Mouse (Mus musculus): ENCODE data around the gene Rin3.

Gene Rin3

DNA sequence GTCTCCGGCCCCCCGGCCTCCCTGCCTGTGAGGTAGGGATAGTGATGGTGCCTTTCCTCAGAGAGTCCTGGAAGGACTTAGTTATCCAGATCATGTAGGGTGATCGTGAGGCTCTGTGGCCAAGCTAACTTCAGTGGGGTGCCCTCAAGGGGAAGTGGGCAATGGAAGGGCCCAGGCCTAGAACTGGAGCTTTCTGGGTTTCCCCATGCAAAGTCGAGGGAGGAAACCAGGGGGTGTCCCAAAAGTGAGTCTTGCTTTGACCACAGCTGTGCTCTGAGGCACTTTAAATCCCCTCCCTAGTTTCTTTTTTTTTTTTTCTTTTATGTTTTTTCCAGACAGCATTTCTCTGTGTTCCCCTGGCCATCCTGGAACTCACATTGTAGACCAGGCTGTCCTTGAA is 47.3 kb downstream of the Rin3 start:
- no peak for DNase-seq (ENCODE audit: low read depth, low spot score)

- DNase-seq (ENCODE audit: low read depth, low spot score): no peak
These were observed 47.9 kb downstream of the Rin3 start for GRCm38 (mm10) chr12:102330731-102331130.

- DNase-seq (ENCODE audit: low read depth, low spot score): no peak
These were observed 50.3 kb downstream of the Rin3 start for GRCm38 (mm10) chr12:102333101-102333500.

GRCm38 (mm10) chr12:102339085-102339484 is 56.2 kb downstream of the Rin3 start:
- DNase-seq (ENCODE audit: low read depth, low spot score): no peak

DNA sequence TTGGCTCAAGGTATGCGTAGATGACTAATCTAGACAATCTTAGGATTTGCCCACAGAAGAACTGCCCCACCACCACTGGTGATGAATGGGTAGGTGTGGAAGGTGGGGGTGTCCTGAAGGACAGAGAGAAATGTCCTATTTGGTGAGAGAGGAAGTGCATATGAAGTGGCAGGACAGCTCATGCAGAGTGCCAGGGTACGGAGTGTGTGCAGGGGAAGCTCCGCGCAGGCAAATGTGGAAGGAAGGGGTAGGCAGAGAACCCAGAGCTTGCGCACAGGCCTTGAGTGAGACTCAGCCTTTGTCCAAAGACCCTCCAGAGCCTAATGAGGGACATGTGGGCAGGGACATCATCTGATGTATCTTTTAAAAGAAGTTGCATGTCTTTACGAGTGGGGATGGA is 57.6 kb downstream of the Rin3 start:
- DNase-seq (ENCODE audit: low read depth, low spot score): no peak

DNA sequence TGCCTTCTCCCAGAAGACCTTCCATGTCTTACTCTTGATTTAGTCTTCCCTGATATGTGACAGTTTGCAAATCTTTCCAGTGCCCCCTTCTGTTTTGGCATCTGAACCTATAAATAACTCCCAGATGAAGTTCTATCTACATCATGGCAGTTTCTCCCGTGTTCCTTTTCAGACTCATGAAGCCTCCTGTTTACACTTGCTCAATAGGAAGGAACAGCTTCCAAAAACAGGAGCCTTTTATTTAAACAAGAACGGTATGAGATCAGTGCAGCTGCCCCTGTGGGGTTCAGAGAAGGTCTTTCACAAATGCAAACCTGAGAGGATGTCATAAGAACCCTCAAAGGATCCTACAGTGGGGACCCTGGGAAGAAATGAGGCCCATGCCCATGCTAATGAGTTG is 59.3 kb downstream of the Rin3 start:
- no peak for DNase-seq (ENCODE audit: low read depth, low spot score)

GRCm38 (mm10) chr12:102342602-102343001 is 59.8 kb downstream of the Rin3 start:
- DNase-seq (ENCODE audit: low read depth, low spot score): no peak

- no peak for DNase-seq (ENCODE audit: low read depth, low spot score)
These were observed 62.4 kb downstream of the Rin3 start for GRCm38 (mm10) chr12:102345031-102345815.

DNA sequence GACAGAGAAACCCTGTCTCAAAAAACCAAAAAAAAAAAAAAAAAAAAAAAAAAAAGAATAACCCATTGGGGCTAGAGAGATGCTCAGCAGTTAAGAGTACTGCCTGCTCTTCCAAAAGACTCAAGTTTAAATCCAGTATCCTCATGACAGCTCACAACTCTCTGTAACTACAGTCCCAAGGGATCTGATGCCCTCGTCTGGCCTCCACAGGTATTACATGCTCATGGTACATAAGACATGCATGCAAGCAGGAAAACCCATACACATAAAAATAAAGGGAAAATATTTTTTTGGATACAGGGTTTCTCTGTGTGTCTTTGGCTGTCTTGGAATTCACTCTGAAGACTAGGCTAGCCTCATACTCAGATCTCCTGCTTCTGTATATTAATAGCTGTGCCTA is 63.7 kb downstream of the Rin3 start:
- no peak for DNase-seq (ENCODE audit: low read depth, low spot score)

DNA sequence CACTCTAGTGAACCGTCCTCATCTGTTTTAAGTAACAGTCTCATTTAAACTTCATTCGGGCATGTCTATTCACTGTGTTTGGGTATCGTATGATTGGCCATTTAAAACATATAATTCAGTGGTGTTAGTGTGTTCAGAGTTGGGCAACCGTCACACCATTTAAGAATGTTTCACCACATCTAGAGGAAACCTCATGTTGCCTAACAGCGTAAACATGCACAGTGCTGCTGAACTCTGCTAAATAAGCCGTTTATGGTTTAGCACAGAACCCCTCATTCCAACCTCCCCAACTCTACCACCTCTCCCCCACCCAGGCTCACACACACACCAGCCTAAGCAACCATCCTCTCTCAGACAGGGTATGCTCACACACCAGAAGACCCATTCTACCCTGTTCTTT is 65.6 kb downstream of the Rin3 start:
- no peak for DNase-seq (ENCODE audit: low read depth, low spot score)

DNA sequence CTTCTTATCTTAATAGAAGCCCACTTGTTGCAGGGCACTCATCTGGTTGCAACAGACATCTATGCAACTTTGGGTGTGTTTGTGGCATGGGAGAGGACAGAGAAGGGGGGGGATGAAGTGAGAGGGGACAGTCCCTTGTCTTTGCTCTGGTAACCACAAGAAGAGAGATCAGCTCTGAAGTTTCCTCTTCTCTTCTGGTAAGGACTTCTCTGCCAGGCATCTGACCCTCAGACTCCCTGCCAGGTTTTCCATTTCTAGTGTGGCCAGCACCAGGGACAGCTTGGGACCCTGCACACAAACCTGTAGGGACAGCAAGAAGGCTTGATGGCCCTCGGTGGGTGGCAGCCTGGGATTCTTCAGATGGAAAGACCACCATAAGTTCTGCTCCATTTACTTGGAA is 68.1 kb downstream of the Rin3 start:
- DNase-seq (ENCODE audit: low read depth, low spot score): no peak

GRCm38 (mm10) chr12:102354126-102354984 is 71.5 kb downstream of the Rin3 start:
- DNase-seq (ENCODE audit: low read depth, low spot score): no peak

- no peak for DNase-seq (ENCODE audit: low read depth, low spot score)
These were observed 72.9 kb downstream of the Rin3 start for GRCm38 (mm10) chr12:102355784-102356183.

DNA sequence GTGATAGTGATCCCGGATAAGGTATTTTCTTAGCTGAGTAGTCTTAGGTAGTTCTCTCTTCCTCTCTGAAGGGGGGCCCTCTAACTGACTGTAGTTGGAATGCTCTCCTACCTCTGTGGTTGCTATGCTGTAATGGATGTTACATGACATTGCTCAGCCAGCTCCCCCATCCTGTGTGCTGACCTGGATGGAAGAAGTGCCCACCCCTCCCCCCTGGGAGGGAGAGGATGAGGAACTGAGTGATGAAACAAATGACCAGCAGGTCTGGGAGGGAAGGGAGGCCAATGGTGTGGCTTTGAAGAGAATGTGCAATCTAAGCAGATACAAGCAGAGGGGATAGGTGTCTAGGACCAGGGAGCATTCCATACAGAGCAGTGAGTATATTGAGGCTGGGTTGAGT is 73.9 kb downstream of the Rin3 start:
- no peak for DNase-seq (ENCODE audit: low read depth, low spot score)

GRCm38 (mm10) chr12:102359390-102359789 is 76.5 kb downstream of the Rin3 start:
- no peak for DNase-seq (ENCODE audit: low read depth, low spot score)

DNA sequence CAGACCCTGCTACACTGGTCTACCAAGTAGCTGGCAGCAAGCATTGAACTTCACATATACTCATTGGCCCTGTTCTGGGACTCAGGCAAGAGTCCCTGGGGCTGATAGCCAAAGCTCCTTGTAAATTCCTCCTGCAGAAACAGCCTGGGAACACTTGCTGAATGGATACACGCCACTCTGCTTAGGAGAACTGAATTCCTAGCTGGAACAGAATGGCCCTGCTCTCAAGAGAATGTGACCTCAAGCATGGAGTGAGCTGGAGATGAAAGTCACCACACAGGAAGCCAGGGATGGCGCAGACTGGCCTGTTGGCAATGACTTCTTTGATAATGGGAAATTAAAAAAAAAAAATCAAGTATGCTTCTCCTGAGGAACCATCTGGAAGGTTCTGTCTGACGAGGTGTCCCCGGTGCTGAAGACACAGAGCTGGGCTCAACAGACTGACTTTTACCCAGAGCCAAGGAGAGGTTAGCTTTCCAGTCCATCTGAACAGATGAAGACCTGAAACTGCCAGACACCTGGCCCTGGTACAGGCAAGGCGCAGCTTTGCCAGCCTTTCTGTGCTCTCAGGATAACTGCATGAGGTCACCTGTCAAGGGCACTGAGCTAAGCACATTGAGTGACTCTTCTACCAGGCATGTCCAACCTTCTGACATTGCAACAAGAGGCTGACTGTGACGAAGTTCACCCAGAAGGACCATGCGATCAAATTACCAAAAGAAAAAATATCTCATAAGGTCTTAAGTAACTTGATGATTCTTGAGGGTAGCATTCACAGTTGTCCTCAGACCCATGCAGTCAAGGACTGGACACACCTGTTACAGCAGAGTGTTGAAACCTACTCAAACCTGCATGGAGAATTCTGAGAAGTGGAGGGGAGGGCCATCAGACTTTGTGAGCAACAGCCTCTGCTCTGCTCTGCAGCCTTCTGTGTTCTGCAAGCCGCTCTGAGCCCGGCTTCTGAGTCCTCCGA is 78.6 kb downstream of the Rin3 start:
- DNase-seq (ENCODE audit: low read depth, low spot score): no peak

DNA sequence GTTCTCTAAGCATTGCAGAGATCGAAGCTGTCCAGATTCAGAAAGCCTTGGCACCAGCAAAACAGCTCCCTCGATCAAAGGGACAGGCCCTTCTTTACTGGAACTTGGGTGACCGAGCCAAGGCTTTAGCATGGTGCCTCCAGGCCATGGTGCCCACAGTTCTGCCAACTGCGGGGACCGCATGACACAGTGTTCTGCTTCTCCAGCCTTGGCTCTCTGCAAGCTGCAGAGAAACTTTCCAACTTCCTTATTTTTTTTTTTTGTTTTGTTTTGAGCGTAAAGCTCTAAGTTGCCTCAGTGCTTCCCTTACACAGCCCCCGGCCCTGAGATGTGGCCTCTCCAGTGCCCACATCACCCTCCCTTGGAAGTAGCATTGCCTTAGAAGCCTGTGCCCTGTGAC is 82.2 kb downstream of the Rin3 start:
- DNase-seq (ENCODE audit: low read depth, low spot score): no peak

DNA sequence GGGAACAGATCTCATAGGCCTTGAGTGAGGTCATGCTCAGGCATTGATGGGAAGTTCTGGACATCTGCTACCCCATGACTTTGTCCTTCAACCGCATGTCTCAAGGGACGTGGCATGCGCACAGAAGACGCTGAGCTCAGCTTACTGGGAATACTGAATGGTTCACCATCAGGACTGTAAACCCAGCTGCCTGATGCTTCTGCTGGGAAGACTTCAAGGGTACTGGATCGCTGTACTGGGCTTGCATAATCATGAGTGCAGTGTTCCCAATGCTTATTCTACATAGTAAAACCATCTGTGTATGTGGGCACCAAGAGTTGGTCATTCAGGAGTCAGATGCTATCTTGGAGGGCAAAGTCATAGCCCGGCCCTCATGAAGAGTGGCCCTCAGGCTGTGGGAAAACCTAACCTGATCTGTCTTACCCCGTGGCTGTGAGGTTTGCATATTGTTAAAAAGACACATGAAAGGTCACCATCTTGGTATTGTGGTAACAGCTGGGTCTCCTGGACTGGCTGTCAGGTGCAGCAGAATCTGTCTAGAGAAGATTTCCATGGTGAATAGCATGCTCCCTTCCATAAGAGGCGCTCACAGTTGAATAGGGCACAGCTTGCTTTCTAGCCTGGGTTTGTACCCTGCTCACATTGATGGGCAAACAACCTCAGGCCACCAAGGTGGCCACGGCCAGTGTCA is 83.4 kb downstream of the Rin3 start:
- no peak for DNase-seq (ENCODE audit: low read depth, low spot score)

DNA sequence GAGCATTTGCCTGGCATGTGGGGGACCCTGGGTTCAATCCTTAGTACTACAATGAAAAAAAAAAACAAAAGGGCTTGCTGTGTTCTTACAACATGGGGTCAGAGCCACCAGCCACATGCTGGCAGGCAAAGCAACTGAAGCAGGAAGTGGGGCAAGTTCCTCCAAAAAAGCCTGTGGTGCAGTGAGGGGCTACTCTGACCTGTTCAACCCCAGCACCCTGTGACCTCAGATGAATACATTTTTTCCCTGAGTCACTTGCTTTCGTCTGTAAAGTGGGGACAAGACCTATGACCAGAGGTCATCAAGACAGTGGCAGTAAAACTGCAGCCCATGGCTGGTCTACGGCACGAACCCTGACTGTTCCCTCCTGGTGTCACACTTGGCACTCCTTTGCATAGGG is 84.2 kb downstream of the Rin3 start:
- DNase-seq (ENCODE audit: low read depth, low spot score): no peak

DNA sequence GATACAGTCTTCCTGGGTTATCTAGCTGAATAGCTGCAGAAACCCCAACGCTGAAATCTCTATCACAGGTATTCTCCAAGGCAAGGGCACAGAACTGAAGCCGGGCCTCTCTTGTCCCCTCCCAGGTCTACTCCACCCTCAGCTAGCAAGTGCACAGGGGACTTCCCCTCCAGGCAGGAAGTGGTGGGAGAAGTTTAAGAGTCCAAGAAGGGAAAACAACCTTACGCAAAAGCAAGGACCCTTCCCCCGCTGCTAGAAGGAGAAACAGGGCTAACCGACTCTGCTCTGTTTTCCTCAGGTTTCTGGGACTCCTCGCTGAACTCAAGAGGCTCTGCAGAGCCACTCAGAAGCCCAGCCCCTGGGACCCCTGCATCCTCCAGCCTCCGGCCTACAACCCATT is 85.2 kb downstream of the Rin3 start:
- no peak for DNase-seq (ENCODE audit: low read depth, low spot score)

- DNase-seq (ENCODE audit: low read depth, low spot score): no peak
These were observed 85.7 kb downstream of the Rin3 start for GRCm38 (mm10) chr12:102368556-102368955.
